9 mouse cellular contexts compared by ENCODE assay signal in genomic region chr1:89184111-89184785, GRCm38 (mm10).
DNase-seq lines count a peak whose midpoint lies in the region; ATAC-seq lines count a peak whose summit lies in the region.
"Had no signal": no experiment of that assay in that cellular context is flagged by ENCODE, and none has a peak within 500 bp of the region (broad histone marks: within the 10 kb centered on the region; RNA-seq: fewer than 3 reads in every experiment).

No protein-coding gene starts in this region.

- no peak for DNase-seq in lung, postnatal 4 days
- peak; percentile 61 to 72 for DNase-seq in cerebellum, postnatal 25 days
- peak; percentile 55 for DNase-seq in layer of hippocampus, adult 11-12 months (ENCODE audit: low spot score)
- DNase-seq in right cerebral cortex, postnatal 14 days: no peak
- DNase-seq: spleen, adult 18-20 months had no signal

- H3K9ac ChIP-seq in lung, embryonic 15.5 days: no peak overlapping the region
- no peak overlapping the region for H3K9ac ChIP-seq in stomach, embryonic 14.5 days (replicated peaks; ENCODE audit: low read depth, low read length)

- peaks cover 14% of the 10 kb centered on the region for H3K4me1 ChIP-seq in lung, embryonic 15.5 days
- peaks cover 18% of the 10 kb centered on the region for H3K4me1 ChIP-seq in stomach, embryonic 14.5 days (ENCODE audit: control insufficient read depth, insufficient read depth, low read length)

- peak overlapping the region; percentile 37; the same call in 1 of the 2 replicates for H3K27ac ChIP-seq in lung, embryonic 15.5 days
- H3K27ac ChIP-seq in stomach, embryonic 14.5 days (ENCODE audit: low read length): peak overlapping the region; percentile 27; the same call in 1 of the 2 replicates

- no peaks in the 10 kb centered on the region for H3K9me3 ChIP-seq in lung, embryonic 15.5 days
- H3K9me3 ChIP-seq in stomach, embryonic 14.5 days (ENCODE audit: control insufficient read depth, low read depth, low read length): no peaks in the 10 kb centered on the region

- no peak overlapping the region for H3K4me2 ChIP-seq in lung, embryonic 15.5 days
- no peak overlapping the region for H3K4me2 ChIP-seq in stomach, embryonic 14.5 days (replicated peaks; ENCODE audit: low read depth, low read length)

- ATAC-seq in lung, embryonic 15.5 days (ENCODE audit: borderline replicate concordance, extremely low read depth, low FRiP score, low TSS enrichment): no peak
- no peak for ATAC-seq in stomach, embryonic 14.5 days (ENCODE audit: insufficient number of reproducible peaks, insufficient read depth, low FRiP score, low read depth)
- ATAC-seq in erythroblast, adult 5-6 weeks (replicated peaks; ENCODE audit: low FRiP score, poor library complexity, severe bottlenecking): no peak
- ATAC-seq in megakaryocyte-erythroid progenitor cell, adult 5-6 weeks (replicated peaks; ENCODE audit: low FRiP score, low TSS enrichment, poor library complexity, severe bottlenecking): no peak

- H3K4me3 ChIP-seq in lung, embryonic 15.5 days: no peak overlapping the region
- no peak overlapping the region for H3K4me3 ChIP-seq in stomach, embryonic 14.5 days (ENCODE audit: low read depth, low read length)

- no peaks in the 10 kb centered on the region for H3K36me3 ChIP-seq in lung, embryonic 15.5 days
- H3K36me3 ChIP-seq in stomach, embryonic 14.5 days (ENCODE audit: control insufficient read depth, insufficient read depth, low read length): no peaks in the 10 kb centered on the region

- 80% methylated on average over 6 of the region's 6 CpGs for WGBS in lung, embryonic 15.5 days
- 83% methylated on average over 6 of the region's 6 CpGs for WGBS in stomach, embryonic 14.5 days

- no peaks in the 10 kb centered on the region for H3K27me3 ChIP-seq in lung, embryonic 15.5 days
- H3K27me3 ChIP-seq in stomach, embryonic 14.5 days (ENCODE audit: control insufficient read depth, insufficient read depth, low read length): no peaks in the 10 kb centered on the region

Comparison
In these comparisons a context has a peak if more than half of its experiments do, and no peak if none do; other contexts are left out.
1. DNase-seq: peak in cerebellum, postnatal 25 days (2 of 2) and layer of hippocampus, adult 11-12 months (single experiment); none in lung, postnatal 4 days (0 of 2) and right cerebral cortex, postnatal 14 days (single experiment).